Mouse (Mus musculus) megakaryocyte, embryonic 14.5 days (primary cell): ENCODE results near the gene Adprhl2.

Source experiments
- FLI1 ChIP-seq: IDR thresholded peaks from 2 replicates; pipeline ENCODE4 v1.6.1; 2012; ENCODE audit warnings: low read length, inconsistent platforms, mixed read lengths
- GATA1 ChIP-seq: IDR thresholded peaks from 3 replicates; pipeline ENCODE4 v1.6.1; 2012; ENCODE audit warnings: mixed read lengths, low read length, inconsistent platforms, borderline replicate concordance

DNA sequence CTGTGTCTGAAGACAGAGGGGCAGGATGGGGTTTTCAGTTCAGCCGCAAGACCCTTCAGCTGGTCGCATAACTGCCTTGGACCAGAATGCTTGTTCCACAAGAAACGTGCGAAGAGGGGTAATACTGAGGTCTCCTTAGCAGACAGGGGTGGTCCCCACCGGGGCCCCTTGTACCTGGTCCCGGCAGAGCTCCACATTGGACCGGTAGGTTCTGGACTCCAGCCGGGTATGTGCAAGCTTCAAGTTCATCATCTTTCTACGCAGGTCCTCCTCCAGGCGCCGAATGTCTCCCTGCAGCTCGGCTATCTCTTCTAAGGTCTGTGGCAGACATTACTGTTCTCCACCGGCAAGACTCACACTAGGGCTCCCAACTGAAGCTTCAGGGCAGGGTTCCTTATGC is 1.1 kb upstream of the Adprhl2 start:
- no peak for TF ChIP-seq GATA1
- no peak for TF ChIP-seq FLI1
